Mouse (Mus musculus) liver, adult 2 months (tissue): ENCODE measurements around the gene AY358078.
A peak's percentile ranks its signal among the peaks of the same experiment; 100 is the strongest.
"Not testable (repeated sequence)": the region's sequence is repeated elsewhere in the genome, so short reads cannot be mapped to it uniquely, and the experiment has no call there.

Source experiments
- CTCF ChIP-seq: fragments of 200-500 bp; IDR thresholded peaks from 2 replicates; pipeline ENCODE4 v1.5.1; 2011; ENCODE audit warnings: low read depth, low read length, control low read depth
- POLR2A ChIP-seq: fragments of 200-500 bp; IDR thresholded peaks from 2 replicates; pipeline ENCODE4 v1.6.1; 2011; ENCODE audit warnings: low read length, control low read depth; ENCODE audit not compliant: insufficient read depth; ENCODE audit errors: extremely low read depth

DNA sequence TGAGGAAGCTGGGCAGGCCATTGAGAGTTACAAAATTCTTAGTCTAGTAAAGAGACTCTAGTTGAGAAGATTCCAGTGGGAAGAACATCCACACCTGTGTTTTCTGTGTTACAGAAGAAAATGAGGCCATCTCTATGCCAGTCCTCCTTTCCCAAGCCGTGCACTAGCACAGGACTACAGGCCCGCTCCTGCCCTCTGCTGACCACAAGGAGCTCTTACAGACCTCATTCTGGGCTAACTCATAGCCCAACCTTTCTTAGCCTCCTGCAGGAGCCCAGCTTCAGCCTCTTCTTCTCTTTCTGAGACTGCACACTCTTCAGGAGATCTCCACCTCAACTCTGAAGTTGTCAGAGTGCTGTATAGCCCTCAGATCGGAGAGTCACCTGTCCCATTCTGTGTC, 51.2 kb downstream of the AY358078 start:
- peak; percentile 41 for TF ChIP-seq CTCF
- not testable (repeated sequence) for TF ChIP-seq POLR2A
